Mouse (Mus musculus) testis, adult 2 months (tissue): ENCODE data around the gene Lactb. TPM values are rescaled to one million over a fixed set of nuclear protein-coding genes. Genes with fewer than 3 reads are reported as not detected.
A peak's percentile ranks its signal among the peaks of the same experiment; 100 is the strongest.

Source experiments
- H3K27ac ChIP-seq: fragments of 200-500 bp; 2 replicates; pipeline ENCODE4 v1.5.1; 2012; ENCODE audit warnings: low read depth, low read length; ENCODE audit not compliant: control insufficient read depth, insufficient read depth
- H3K27me3 ChIP-seq: fragments of 200-500 bp; 2 replicates; pipeline ENCODE4 v1.6.1; 2012; ENCODE audit warnings: mild to moderate bottlenecking, low read length, moderate library complexity; ENCODE audit not compliant: control insufficient read depth, insufficient read depth
- H3K36me3 ChIP-seq: fragments of 200-500 bp; 2 replicates; pipeline ENCODE4 v1.6.1; 2012; ENCODE audit warnings: mild to moderate bottlenecking, low read length; ENCODE audit not compliant: control insufficient read depth, insufficient read depth
- H3K4me1 ChIP-seq: fragments of 200-500 bp; 2 replicates; pipeline ENCODE4 v1.6.1; 2012; ENCODE audit warnings: low read length; ENCODE audit not compliant: control insufficient read depth, insufficient read depth
- H3K4me3 ChIP-seq: fragments of 200-500 bp; 2 replicates; pipeline ENCODE4 v1.5.1; 2012; ENCODE audit warnings: low read depth, mild to moderate bottlenecking, low read length, moderate library complexity, mixed read lengths; ENCODE audit not compliant: control insufficient read depth
- CTCF ChIP-seq: fragments of 200-500 bp; IDR thresholded peaks from 2 replicates; pipeline ENCODE4 v1.5.1; 2012; ENCODE audit warnings: low read depth, mild to moderate bottlenecking, inconsistent platforms, low read length, moderate library complexity; ENCODE audit not compliant: control insufficient read depth, insufficient read depth, insufficient replicate concordance
- POLR2A ChIP-seq: fragments of 200-500 bp; IDR thresholded peaks from 2 replicates; pipeline ENCODE4 v1.6.1; 2012; ENCODE audit warnings: low read depth, mild to moderate bottlenecking, inconsistent platforms, low read length, moderate library complexity; ENCODE audit not compliant: control insufficient read depth
- polyA plus RNA-seq: library from polyadenylated mRNA; depleted of rRNA; stranded (reverse); fragments of >200 nt; gene quantifications from 2 replicates; pipeline ENCODE4 v1.2.3, GENCODE M21; 2012

Lactb gene
- polyA plus RNA-seq, 1 experiment: 5.2 TPM

GRCm38 (mm10) chr9:66980458-66980857 lies 5.2 kb upstream of the Lactb start:
- no peaks in the 10 kb centered on the region for H3K36me3 ChIP-seq
- H3K27ac ChIP-seq: no peak overlapping the region
- TF ChIP-seq POLR2A (no peak), CTCF (peak; percentile 59; the same call in 1 of the 2 replicates)
- H3K4me1 ChIP-seq: peaks cover 2% of the 10 kb centered on the region; the same call in 1 of the 2 replicates
- no peak overlapping the region for H3K4me3 ChIP-seq
- no peaks in the 10 kb centered on the region for H3K27me3 ChIP-seq

GRCm38 (mm10) chr9:66978468-66978867 lies 3.2 kb upstream of the Lactb start:
- H3K27me3 ChIP-seq: no peaks in the 10 kb centered on the region
- peaks cover 2% of the 10 kb centered on the region; the same call in 1 of the 2 replicates for H3K4me1 ChIP-seq
- TF ChIP-seq POLR2A (no peak), CTCF (no peak)

GRCm38 (mm10) chr9:66977982-66978381 lies 2.7 kb upstream of the Lactb start:
- Histone ChIP-seq H3K27me3 (no peaks in the 10 kb centered on the region), H3K4me1 (peaks cover 2% of the 10 kb centered on the region; the same call in 1 of the 2 replicates), H3K27ac (no peak overlapping the region), H3K36me3 (no peaks in the 10 kb centered on the region), H3K4me3 (no peak overlapping the region)
- TF ChIP-seq POLR2A: no peak
- TF ChIP-seq CTCF: no peak

More at GRCm38 (mm10) chr9:66978468-66978867, 3.2 kb upstream of the Lactb start:
- H3K36me3 ChIP-seq: no peaks in the 10 kb centered on the region
- no peak overlapping the region for H3K27ac ChIP-seq
- H3K4me3 ChIP-seq: no peak overlapping the region

- Histone ChIP-seq H3K4me1 (peaks cover 2% of the 10 kb centered on the region; the same call in 1 of the 2 replicates), H3K27me3 (no peaks in the 10 kb centered on the region), H3K27ac (no peak overlapping the region), H3K4me3 (no peak overlapping the region), H3K36me3 (no peaks in the 10 kb centered on the region)
- TF ChIP-seq CTCF (no peak), POLR2A (no peak)
These were observed 1.8 kb upstream of the Lactb start for GRCm38 (mm10) chr9:66977121-66977520.

- Histone ChIP-seq H3K27me3 (no peaks in the 10 kb centered on the region), H3K4me3 (peak overlapping the region; percentile 86), H3K27ac (peak overlapping the region; percentile 41), H3K4me1 (peaks cover 2% of the 10 kb centered on the region; the same call in 1 of the 2 replicates), H3K36me3 (no peaks in the 10 kb centered on the region; the same call in 1 of the 2 replicates)
- TF ChIP-seq CTCF (no peak), POLR2A (no peak)
These were observed 511 bp downstream of the Lactb start for GRCm38 (mm10) chr9:66974721-66975225.

GRCm38 (mm10) chr9:66971116-66971515 lies 4.2 kb downstream of the Lactb start:
- TF ChIP-seq POLR2A (no peak), CTCF (no peak)
- no peak overlapping the region for H3K27ac ChIP-seq
- H3K36me3 ChIP-seq: no peaks in the 10 kb centered on the region; the same call in 1 of the 2 replicates

GRCm38 (mm10) chr9:66967492-66967891 lies 7.8 kb downstream of the Lactb start:
- H3K4me1 ChIP-seq: no peaks in the 10 kb centered on the region

More at GRCm38 (mm10) chr9:66971116-66971515, 4.2 kb downstream of the Lactb start:
- Histone ChIP-seq H3K27me3 (no peaks in the 10 kb centered on the region), H3K4me1 (no peaks in the 10 kb centered on the region; the same call in 1 of the 2 replicates), H3K4me3 (no peak overlapping the region)

More at GRCm38 (mm10) chr9:66967492-66967891, 7.8 kb downstream of the Lactb start:
- H3K4me3 ChIP-seq: no peak overlapping the region
- no peaks in the 10 kb centered on the region; the same call in 1 of the 2 replicates for H3K36me3 ChIP-seq
- no peak for TF ChIP-seq POLR2A
- TF ChIP-seq CTCF: no peak
- H3K27me3 ChIP-seq: no peaks in the 10 kb centered on the region
- no peak overlapping the region for H3K27ac ChIP-seq
